Mouse (Mus musculus) heart, adult 18-20 months (tissue): Measurements from ENCODE around the gene Scgb2b27. TPM values are rescaled to one million over a fixed set of nuclear protein-coding genes. Genes with fewer than 3 reads are reported as not detected.
"Not testable (repeated sequence)": the region's sequence is repeated elsewhere in the genome, so short reads cannot be mapped to it uniquely, and the experiment has no call there.

Experiments
- DNase-seq, 2 experiments: peaks; one replicate each; pipeline ENCODE4 v3.0.0; 2021 to 2022; ENCODE audit warnings: mixed read lengths in 1 of 2
- long read RNA-seq, 2 experiments: library from polyadenylated mRNA; stranded (forward); transcript quantifications; one replicate each; pipeline ENCODE4 v2.0.0; 2021
- total RNA-seq, 2 experiments: library from RNA; stranded (reverse); gene quantifications; 2 replicates each; pipeline ENCODE4 v1.2.3; 2021

The Scgb2b27 gene
- not detected for total RNA-seq
- long read RNA-seq, experiment 1: 0 reads
- long read RNA-seq, experiment 2: 0 reads

- DNase-seq: no peak
Measured at GRCm38 (mm10) chr7:34013842-34014241, at the start of gene Scgb2b27. Gene Scgb2b27, minus strand, starts transcription at chr7:34013942.

GRCm38 (mm10) chr7:34036076-34036815 lies 22.5 kb upstream of the Scgb2b27 start:
- not testable (repeated sequence) for DNase-seq

- DNase-seq: not testable (repeated sequence)
Measured at GRCm38 (mm10) chr7:34034579-34034978, 20.8 kb upstream of the Scgb2b27 start.

- DNase-seq: no peak
Measured at GRCm38 (mm10) chr7:34030026-34030425, 16.3 kb upstream of the Scgb2b27 start.

GRCm38 (mm10) chr7:34027202-34027601 lies 13.5 kb upstream of the Scgb2b27 start:
- DNase-seq: not testable (repeated sequence)

- DNase-seq: no peak
Measured at GRCm38 (mm10) chr7:34025641-34026040, 11.9 kb upstream of the Scgb2b27 start.

- DNase-seq: not testable (repeated sequence)
Measured at GRCm38 (mm10) chr7:34021183-34021582, 7.4 kb upstream of the Scgb2b27 start, which contains the start of gene Scgb1b27. Gene Scgb1b27, plus strand, starts transcription at chr7:34021483.

GRCm38 (mm10) chr7:33982281-33982680 lies 31.5 kb downstream of the Scgb2b27 start:
- DNase-seq: peak; percentile 3 to 52

Other genes starting within 250 kb of the Scgb2b27 start
- gene Scgb2b26, start 68.9 kb downstream of the Scgb2b27 start, total RNA-seq: not detected
- gene Scgb1b27, start 7.5 kb upstream of the Scgb2b27 start, total RNA-seq: not detected
- gene Scgb1b30, start 81.5 kb upstream of the Scgb2b27 start, total RNA-seq: not detected
- 10 to 100 TPM in 1 of 2 experiments, 1 to 10 TPM in 1; 7.0 to 10.8 TPM for gene Wtip, start 119.3 kb upstream of the Scgb2b27 start, total RNA-seq
- gene Uba2, start 155.7 kb upstream of the Scgb2b27 start, total RNA-seq: 10 to 100 TPM; 27.2 to 33.3 TPM
- 10 to 100 TPM; 18.7 to 23.5 TPM for gene Pdcd2l, start 182.7 kb upstream of the Scgb2b27 start, total RNA-seq
- gene Gpi1, start 216.4 kb upstream of the Scgb2b27 start, total RNA-seq: 100 to 1,000 TPM; 571 to 604 TPM
- not detected for gene Gm6096, start 237.1 kb upstream of the Scgb2b27 start, total RNA-seq